8 mouse cellular contexts compared by ENCODE assay signal in the genomic region with DNA sequence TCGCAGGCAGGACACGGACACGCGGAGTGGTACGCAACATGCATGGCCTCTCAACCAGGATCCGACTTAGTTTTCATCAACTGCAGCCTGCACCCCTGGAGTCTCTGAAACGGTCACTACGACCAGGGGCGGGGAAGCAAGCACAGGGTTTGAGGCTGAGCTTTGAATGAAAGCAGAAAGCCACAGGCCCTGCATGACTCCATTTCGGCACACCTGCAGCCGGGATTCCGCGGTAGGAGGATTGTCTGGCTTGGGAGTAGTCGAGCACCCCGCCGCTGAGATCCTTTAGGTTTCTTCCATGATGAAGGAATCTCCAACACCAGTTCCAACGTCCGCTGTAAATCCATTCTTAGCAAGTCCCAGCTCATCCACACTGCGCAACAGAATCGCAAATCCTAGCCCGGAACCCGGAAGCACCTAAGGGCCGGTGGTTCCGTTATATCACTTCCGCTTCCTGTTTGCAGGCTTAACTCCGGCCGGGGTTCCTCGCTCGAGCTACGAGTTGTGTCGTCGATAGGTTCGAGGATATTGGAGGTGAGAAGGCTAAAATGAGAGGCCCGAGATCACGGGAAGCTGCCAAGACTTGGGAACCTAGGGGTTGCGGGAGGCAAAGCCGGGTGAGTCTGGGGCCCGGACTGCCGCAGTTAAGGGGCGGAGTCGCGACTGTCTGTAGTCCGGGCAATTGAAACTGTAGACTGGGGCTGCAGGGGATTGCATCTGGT. TPM values are rescaled to one million over a fixed set of nuclear protein-coding genes. Genes with fewer than 3 reads are reported as not detected.
DNase-seq lines count a peak whose midpoint lies in the region; ATAC-seq and TF ChIP-seq lines count a peak whose summit lies in the region.

A gene (minus strand): TSS at position 408 of the 722 bp plus-strand sequence.

- H3K9me3 ChIP-seq in embryonic facial prominence, embryonic 14.5 days (ENCODE audit: control insufficient read depth, low read length), result no peaks in the 10 kb centered on the region

- H3K79me2 ChIP-seq in liver, adult 2 months (ENCODE audit: control insufficient read depth, insufficient read depth, low read length), result peaks cover 11% of the 10 kb centered on the region
- H3K79me2 ChIP-seq in myocyte (ENCODE audit: control insufficient read depth, insufficient read depth), result peaks cover 53% of the 10 kb centered on the region

- ATAC-seq in embryonic facial prominence, embryonic 14.5 days (ENCODE audit: low read depth), result peak; percentile 20; the same call in 1 of the 2 replicates

- H3K4me1 ChIP-seq in embryonic facial prominence, embryonic 14.5 days (ENCODE audit: control insufficient read depth, insufficient read depth, low read length), result no peaks in the 10 kb centered on the region; the same call in none of the 2 replicates
- H3K4me1 ChIP-seq in liver, adult 2 months (ENCODE audit: control insufficient read depth, insufficient read depth, low read length), result peaks cover 14% of the 10 kb centered on the region

- no peaks in the 10 kb centered on the region for H3K27me3 ChIP-seq in embryonic facial prominence, embryonic 14.5 days (replicated peaks; ENCODE audit: control insufficient read depth, insufficient read depth, low read length)
- H3K27me3 ChIP-seq in liver, adult 2 months (ENCODE audit: control insufficient read depth, insufficient read depth, low read length), result no peaks in the 10 kb centered on the region
- H3K27me3 ChIP-seq in myocyte (ENCODE audit: control insufficient read depth, insufficient read depth, insufficient read length), result no peaks in the 10 kb centered on the region
- H3K27me3 ChIP-seq in splenic B cell, adult 2 months (ENCODE audit: control insufficient read depth, insufficient read depth, low read length, poor library complexity, severe bottlenecking), result no peaks in the 10 kb centered on the region

- WGBS in embryonic facial prominence, embryonic 14.5 days, result under 1% methylated on average over 43 of the region's 43 CpGs
- under 1% methylated on average over 43 of the region's 43 CpGs for WGBS in liver, adult 2 months

- H3K36me3 ChIP-seq in embryonic facial prominence, embryonic 14.5 days (ENCODE audit: control insufficient read depth, insufficient read depth, low read length), result peaks cover 31% of the 10 kb centered on the region
- H3K36me3 ChIP-seq in liver, adult 2 months (ENCODE audit: control insufficient read depth, insufficient read depth, low read length), result 0 out of 2 replicates have a peak, but pooled peaks cover 1% of the 10 kb centered on the region
- no peaks in the 10 kb centered on the region for H3K36me3 ChIP-seq in myocyte (ENCODE audit: control insufficient read depth, insufficient read depth)
- no peaks in the 10 kb centered on the region; the same call in 1 of the 2 replicates for H3K36me3 ChIP-seq in splenic B cell, adult 2 months (ENCODE audit: control insufficient read depth, insufficient read depth, low read length, poor library complexity, severe bottlenecking)

- peak; percentile 63; the same call in 1 of the 2 replicates for TF ChIP-seq POLR2A in liver, adult 2 months (IDR thresholded peaks at IDR 0.05; ENCODE audit: extremely low read depth, insufficient read depth, low read length)
- peak; percentile 63 for TF ChIP-seq POLR2A in myocyte (IDR thresholded peaks at IDR 0.05; ENCODE audit: insufficient read length, low read depth)

- H3K9ac ChIP-seq in embryonic facial prominence, embryonic 14.5 days (ENCODE audit: low read depth, low read length), result peak within 1 kb of the TSS; percentile 86
- peak within 1 kb of the TSS; percentile 85 for H3K9ac ChIP-seq in liver, adult 2 months (ENCODE audit: low read depth, low read length)

- H3K27ac ChIP-seq in embryonic facial prominence, embryonic 14.5 days (replicated peaks; ENCODE audit: low read depth, low read length), result peak within 1 kb of the TSS; percentile 94
- H3K27ac ChIP-seq in liver, adult 2 months (replicated peaks; ENCODE audit: insufficient read depth, low read depth, low read length), result peak within 1 kb of the TSS; percentile 75

- H3K4me3 ChIP-seq in embryonic facial prominence, embryonic 14.5 days (ENCODE audit: low read depth, low read length), result peak within 1 kb of the TSS; percentile 74
- peak within 1 kb of the TSS; percentile 77 for H3K4me3 ChIP-seq in liver, adult 2 months (ENCODE audit: insufficient read depth, low read depth, low read length)
- peak within 1 kb of the TSS; percentile 93 for H3K4me3 ChIP-seq in myocyte

- no peak for TF ChIP-seq CTCF in liver, adult 2 months (IDR thresholded peaks at IDR 0.05; ENCODE audit: low read depth, low read length)

- DNase-seq in A20 (ENCODE audit: low read depth, low spot score), result peak; percentile 92
- peak; percentile 82 to 83 for DNase-seq in adrenal gland, postnatal 36 days
- DNase-seq in embryonic facial prominence, embryonic 14.5 days (ENCODE audit: low spot score), result peak; percentile 93
- peak; percentile 86 for DNase-seq in heart, adult 8-10 months (ENCODE audit: low spot score)
- peak; percentile 61 to 79 for DNase-seq in kidney, adult 8-10 months
- peak; percentile 83 for DNase-seq in liver, adult 2 months (ENCODE audit: extremely low read depth, low read depth, low spot score)
- DNase-seq in splenic B cell, adult 2 months (ENCODE audit: low read depth, low spot score), result peak; percentile 87

- peak within 1 kb of the TSS; percentile 58 for H3ac ChIP-seq in myocyte (ENCODE audit: control insufficient read depth, insufficient read length)

- H3K4me2 ChIP-seq in embryonic facial prominence, embryonic 14.5 days (ENCODE audit: low read depth, low read length), result peak within 1 kb of the TSS; percentile 81
- H3K4me2 ChIP-seq in myocyte (ENCODE audit: low read depth), result peak within 1 kb of the TSS; percentile 99

TF ChIP-seq in myocyte, 11 proteins besides CTCF, POLR2A, EP300 and RAD21:
- TF ChIP-seq MYOD1 (IDR thresholded peaks at IDR 0.05; ENCODE audit: control insufficient read depth in 1 of 3, insufficient read length in 2 of 3, low read depth in 2 of 3) (no peak), E2F4 (IDR thresholded peaks at IDR 0.05; ENCODE audit: insufficient read depth) (no peak), TCF12 (IDR thresholded peaks at IDR 0.05; ENCODE audit: insufficient read depth, poor library complexity, severe bottlenecking) (no peak), POLR2AphosphoS2 (IDR thresholded peaks at IDR 0.05; ENCODE audit: insufficient read length, low read depth) (peak; percentile 38), SRF (IDR thresholded peaks at IDR 0.05; ENCODE audit: control insufficient read depth, insufficient read length, low read depth) (no peak), CEBPB (IDR thresholded peaks at IDR 0.05; ENCODE audit: insufficient read depth, poor library complexity, severe bottlenecking) (0 out of 2 replicates have a peak, but pooled peaks have one; percentile 7), REST (IDR thresholded peaks at IDR 0.05; ENCODE audit: insufficient read depth, insufficient read length) (no peak)
TF ChIP-seq in myocyte: peak in this region for 2.

RNA-seq across cellular contexts. Expression of the gene that starts here (rescaled TPM):
- 10 to 100 TPM; 14.7 to 16.5 TPM for total RNA-seq in adrenal gland, postnatal 36 days (2021)
- 11.5 and 14.3 TPM in 2 replicates for polyA plus RNA-seq in embryonic facial prominence, embryonic 14.5 days (2014; fragmentation: Nextera tagmentation; extraction: Ambion mirVana)
- total RNA-seq in heart, adult 8-10 months (2022), result 10 to 100 TPM in 2 of 4 experiments, 1 to 10 TPM in 2; 8.2 to 11.4 (median 10.2) TPM
- total RNA-seq in liver, adult 2 months (2014; rRNA removed), result 2.7 and 2.8 TPM in 2 replicates
- polyA plus RNA-seq in liver, adult 2 months (2012; rRNA removed), result 9.5 and 16.2 TPM in 2 replicates
- polyA plus RNA-seq in myocyte (2012; fragmentation: generic; extraction: Trizol), result 10.6 TPM

Comparison
In these comparisons a context has a peak if more than half of its experiments do, and no peak if none do; other contexts are left out.
1. Peak in every context shown above with its lines: DNase-seq, ATAC-seq, H3K4me3 ChIP-seq and H3K27ac ChIP-seq.